Mouse (Mus musculus): ENCODE results near the gene Clec2l.

DNA sequence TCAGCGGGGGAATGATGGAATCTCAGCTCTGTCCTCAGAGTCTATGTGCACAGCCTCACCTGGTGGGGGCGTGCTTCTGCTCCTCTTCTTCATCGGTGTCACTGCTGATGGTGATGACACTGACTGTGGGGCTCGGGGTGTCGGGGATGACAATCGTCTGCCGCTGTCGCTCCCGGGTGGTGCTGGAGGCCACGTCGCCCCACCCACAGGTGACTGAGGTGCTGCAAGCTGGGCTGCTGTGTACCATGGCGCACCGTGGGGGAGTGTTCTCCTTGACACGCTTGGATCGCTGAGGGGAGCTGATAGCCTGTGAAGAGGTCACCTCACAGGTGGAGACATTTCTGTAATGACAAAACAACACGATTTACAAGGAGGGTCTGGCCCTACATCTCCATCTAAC is 53.0 kb downstream of the Clec2l start:
- TF ChIP-seq CTCF (IDR thresholded peaks at IDR 0.05; ENCODE audit: control insufficient read depth, insufficient read depth, insufficient read length) (no peak), CEBPB (IDR thresholded peaks at IDR 0.05; ENCODE audit: low read depth) (no peak), USF1 (IDR thresholded peaks at IDR 0.05; ENCODE audit: low read depth) (no peak), MAX (IDR thresholded peaks at IDR 0.05) (no peak), FOSL1 (IDR thresholded peaks at IDR 0.05; ENCODE audit: insufficient read depth, low read length, poor library complexity, severe bottlenecking) (no peak)
